Mouse (Mus musculus) erythroblast, embryonic 14.5 days (primary cell): Measurements from ENCODE around the gene Tm9sf1.

Source experiments
- GATA1 ChIP-seq: IDR thresholded peaks from 2 replicates; pipeline ENCODE4 v1.6.1; 2012; ENCODE audit warnings: low read length, inconsistent platforms, mixed read lengths
- TAL1 ChIP-seq: IDR thresholded peaks from 3 replicates; pipeline ENCODE4 v1.6.1; 2012; ENCODE audit warnings: low read length, inconsistent platforms, mixed read lengths

- TF ChIP-seq TAL1 (no peak), GATA1 (no peak)
These were observed 45.8 kb upstream of the Tm9sf1 start for GRCm38 (mm10) chr14:55689433-55689832.
